Mouse (Mus musculus) right cerebral cortex, postnatal 4 days (tissue): Measurements from ENCODE around the gene Exoc6b.

ENCODE experiments used
- DNase-seq: peaks from one replicate; pipeline ENCODE4 v3.0.0-alpha.2; 2022

Gene Exoc6b

GRCm38 (mm10) chr6:84583371-84583770 lies 485.9 kb downstream of the Exoc6b start:
- DNase-seq: peak; percentile 50

- DNase-seq: no peak
Measured at GRCm38 (mm10) chr6:84582826-84583225, 486.5 kb downstream of the Exoc6b start.

- DNase-seq: no peak
Measured at GRCm38 (mm10) chr6:84581833-84582445, 487.4 kb downstream of the Exoc6b start.

GRCm38 (mm10) chr6:84580979-84581832 lies 488.1 kb downstream of the Exoc6b start:
- no peak for DNase-seq

GRCm38 (mm10) chr6:84579508-84579907 lies 489.8 kb downstream of the Exoc6b start:
- no peak for DNase-seq

- no peak for DNase-seq
Measured at GRCm38 (mm10) chr6:84578928-84579327, 490.4 kb downstream of the Exoc6b start.

GRCm38 (mm10) chr6:84577898-84578297 lies 491.4 kb downstream of the Exoc6b start:
- no peak for DNase-seq

- DNase-seq: peak; percentile 33
Measured at GRCm38 (mm10) chr6:84573905-84574660, 495.2 kb downstream of the Exoc6b start.

GRCm38 (mm10) chr6:84570039-84570438 lies 499.3 kb downstream of the Exoc6b start:
- DNase-seq: no peak

GRCm38 (mm10) chr6:84569590-84569989 lies 499.7 kb downstream of the Exoc6b start:
- no peak for DNase-seq

GRCm38 (mm10) chr6:84568880-84569279 lies 500.4 kb downstream of the Exoc6b start:
- DNase-seq: no peak
